Mouse (Mus musculus) heart, postnatal 0 days (tissue): Measurements from ENCODE around the gene Wdr66. TPM values are rescaled to one million over a fixed set of nuclear protein-coding genes. Genes with fewer than 3 reads are reported as not detected.
A peak's percentile ranks its signal among the peaks of the same experiment; 100 is the strongest.

ENCODE experiments used
- ATAC-seq: fragments of 200-750 bp; cut with Nextera tagmentation; 2 replicates; pipeline ENCODE4 v1.8.0; 2017; ENCODE audit warnings: low read depth, moderate number of reproducible peaks, moderate library complexity; ENCODE audit not compliant: insufficient read depth
- DNase-seq: peaks from one replicate; pipeline ENCODE4 v3.0.0-alpha.2; 2016; ENCODE audit warnings: low spot score
- H3K27ac ChIP-seq: fragments of 300-500 bp; sonication (generic); 2 replicates; pipeline ENCODE4 v1.5.1; 2014; ENCODE audit warnings: low read depth, mild to moderate bottlenecking
- H3K27me3 ChIP-seq: fragments of 300-500 bp; sonication (generic); 2 replicates; pipeline ENCODE4 v1.6.1; 2014; ENCODE audit warnings: low read length, mixed read lengths; ENCODE audit not compliant: control insufficient read depth, insufficient read depth
- H3K36me3 ChIP-seq: fragments of 300-500 bp; sonication (generic); replicated peaks from 2 replicates; pipeline ENCODE4 v1.6.1; 2014; ENCODE audit warnings: low read length, mixed read lengths; ENCODE audit not compliant: control insufficient read depth, insufficient read depth
- H3K4me1 ChIP-seq: fragments of 300-500 bp; sonication (generic); 2 replicates; pipeline ENCODE4 v1.6.1; 2014; ENCODE audit warnings: antibody characterized with exemption; ENCODE audit not compliant: control insufficient read depth, insufficient read depth
- H3K4me2 ChIP-seq: fragments of 300-500 bp; sonication (generic); 2 replicates; pipeline ENCODE4 v1.6.1; 2014; ENCODE audit warnings: low read depth, mild to moderate bottlenecking, low read length, moderate library complexity
- H3K4me3 ChIP-seq: fragments of 300-500 bp; sonication (generic); 2 replicates; pipeline ENCODE4 v1.5.1; 2014; ENCODE audit warnings: low read depth, low read length
- H3K9ac ChIP-seq: fragments of 300-500 bp; sonication (generic); replicated peaks from 2 replicates; pipeline ENCODE4 v1.6.1; 2014; ENCODE audit warnings: low read depth, low read length, mixed read lengths
- H3K9me3 ChIP-seq: fragments of 300-500 bp; sonication (generic); replicated peaks from 2 replicates; pipeline ENCODE4 v1.6.1; 2016; ENCODE audit warnings: low read length; ENCODE audit not compliant: control insufficient read depth
- CTCF ChIP-seq: IDR thresholded peaks from 2 replicates; pipeline ENCODE4 v1.5.1; 2016; ENCODE audit warnings: antibody characterized with exemption, control low read depth, low read depth
- EP300 ChIP-seq: IDR thresholded peaks from 2 replicates; pipeline ENCODE4 v1.6.1; 2016; ENCODE audit warnings: antibody characterized with exemption, low read depth
- WGBS: fragments of 180-500 bp; shearing (Covaris S2); extraction: QIAGEN DNeasy Blood & Tissue Kit; methylation state at CpG from one replicate; pipeline ENCODE4 v1.1.7; 2014; 5-methylcytosine and 5-hydroxymethylcytosine counted together
- polyA plus RNA-seq: library from polyadenylated mRNA; unstranded; fragments of >200 nt; fragmentation: Nextera tagmentation; extraction: Ambion mirVana; gene quantifications from 2 replicates; pipeline ENCODE4 v1.2.1, GENCODE M21; 2015
- total RNA-seq: library from RNA; depleted of rRNA; stranded (reverse); fragments of >200 nt; gene quantifications from 2 replicates; pipeline ENCODE4 v1.2.3, GENCODE M21; 2014; ENCODE audit warnings: low replicate concordance

The Wdr66 gene
- total and polyA plus RNA-seq, 2 experiments from 2014 or later, result 3.1 to 4.0 TPM

- Histone ChIP-seq H3K27ac (peak overlapping the region; percentile 52), H3K27me3 (no peaks in the 10 kb centered on the region; the same call in 1 of the 2 replicates), H3K9ac (no peak overlapping the region), H3K9me3 (no peaks in the 10 kb centered on the region), H3K4me2 (no peak overlapping the region), H3K4me3 (no peak overlapping the region), H3K36me3 (no peaks in the 10 kb centered on the region), H3K4me1 (no peaks in the 10 kb centered on the region)
- peak; percentile 57; the same call in 1 of the 2 replicates for ATAC-seq
- TF ChIP-seq CTCF (no peak), EP300 (no peak)
- WGBS, result 75% methylated on average over 9 of the region's 9 CpGs
- no peak for DNase-seq
Observed at GRCm38 (mm10) chr5:123326751-123327148, 74.8 kb downstream of the Wdr66 start.

- ATAC-seq, result no peak
- DNase-seq, result no peak
- WGBS, result 82% methylated on average over 8 of the region's 8 CpGs
- Histone ChIP-seq H3K9me3 (no peaks in the 10 kb centered on the region), H3K4me3 (no peak overlapping the region), H3K36me3 (no peaks in the 10 kb centered on the region), H3K4me2 (no peak overlapping the region), H3K9ac (no peak overlapping the region), H3K27ac (no peak overlapping the region), H3K27me3 (no peaks in the 10 kb centered on the region; the same call in 1 of the 2 replicates), H3K4me1 (no peaks in the 10 kb centered on the region)
- TF ChIP-seq EP300 (no peak), CTCF (no peak)
Observed at GRCm38 (mm10) chr5:123327686-123328085, 75.8 kb downstream of the Wdr66 start.

- H3K4me1 ChIP-seq, result no peaks in the 10 kb centered on the region
- no peaks in the 10 kb centered on the region for H3K36me3 ChIP-seq
- H3K27me3 ChIP-seq, result no peaks in the 10 kb centered on the region; the same call in 1 of the 2 replicates
- H3K4me2 ChIP-seq, result no peak overlapping the region
- H3K9me3 ChIP-seq, result no peaks in the 10 kb centered on the region
- TF ChIP-seq EP300 (no peak), CTCF (no peak)
- no peak for ATAC-seq
- 86% methylated on average over 6 of the region's 6 CpGs for WGBS
- DNase-seq, result no peak
- H3K27ac ChIP-seq, result no peak overlapping the region
- no peak overlapping the region for H3K4me3 ChIP-seq
- H3K9ac ChIP-seq, result no peak overlapping the region
Observed at GRCm38 (mm10) chr5:123333566-123333965, 81.7 kb downstream of the Wdr66 start.

- Histone ChIP-seq H3K27ac (no peak overlapping the region), H3K27me3 (no peaks in the 10 kb centered on the region), H3K4me3 (no peak overlapping the region), H3K36me3 (no peaks in the 10 kb centered on the region), H3K4me1 (no peaks in the 10 kb centered on the region), H3K9me3 (no peaks in the 10 kb centered on the region), H3K4me2 (no peak overlapping the region), H3K9ac (no peak overlapping the region)
- ATAC-seq (no peak), DNase-seq (no peak)
- 68% methylated on average over 4 of the region's 4 CpGs for WGBS
- TF ChIP-seq CTCF (no peak), EP300 (no peak)
Observed at GRCm38 (mm10) chr5:123336205-123336961, 84.5 kb downstream of the Wdr66 start.

- H3K9ac ChIP-seq, result no peak overlapping the region
- DNase-seq, result no peak
- no peak overlapping the region for H3K27ac ChIP-seq
- no peak for ATAC-seq
- no peaks in the 10 kb centered on the region for H3K36me3 ChIP-seq
- H3K4me2 ChIP-seq, result no peak overlapping the region
- no peak for TF ChIP-seq EP300
- no peak for TF ChIP-seq CTCF
- no peaks in the 10 kb centered on the region for H3K4me1 ChIP-seq
- 65% methylated on average over 3 of the region's 3 CpGs for WGBS
- no peaks in the 10 kb centered on the region for H3K9me3 ChIP-seq
- H3K27me3 ChIP-seq, result no peaks in the 10 kb centered on the region
- no peak overlapping the region for H3K4me3 ChIP-seq
Observed at GRCm38 (mm10) chr5:123338463-123338862, 86.6 kb downstream of the Wdr66 start.
